Mouse (Mus musculus) kidney, postnatal 0 days (tissue): ENCODE measurements around the gene Efcab6. TPM values are rescaled to one million over a fixed set of nuclear protein-coding genes. Genes with fewer than 3 reads are reported as not detected.

Experiments
- ATAC-seq: fragments of 200-750 bp; cut with Nextera tagmentation; replicated peaks from 2 replicates; pipeline ENCODE4 v1.8.0; 2017; ENCODE audit warnings: low read depth, moderate number of reproducible peaks, moderate TSS enrichment, moderate library complexity; ENCODE audit not compliant: low FRiP score
- DNase-seq: peaks from one replicate; pipeline ENCODE4 v3.0.0-alpha.2; 2016; ENCODE audit warnings: low spot score
- H3K27ac ChIP-seq: fragments of 300-500 bp; sonication (generic); 2 replicates; pipeline ENCODE4 v1.5.1; 2014; ENCODE audit warnings: mild to moderate bottlenecking
- H3K27me3 ChIP-seq: fragments of 300-500 bp; sonication (generic); 2 replicates; pipeline ENCODE4 v1.6.1; 2014; ENCODE audit warnings: low read length, mixed read lengths; ENCODE audit not compliant: insufficient read depth
- H3K36me3 ChIP-seq: fragments of 300-500 bp; sonication (generic); 2 replicates; pipeline ENCODE4 v1.6.1; 2014; ENCODE audit warnings: low read length, mixed read lengths; ENCODE audit not compliant: insufficient read depth
- H3K4me1 ChIP-seq: fragments of 300-500 bp; sonication (generic); replicated peaks from 2 replicates; pipeline ENCODE4 v1.6.1; 2014; ENCODE audit warnings: antibody characterized with exemption, low read length, mixed read lengths; ENCODE audit not compliant: insufficient read depth
- H3K4me2 ChIP-seq: fragments of 300-500 bp; sonication (generic); 2 replicates; pipeline ENCODE4 v1.6.1; 2014; ENCODE audit warnings: mild to moderate bottlenecking, low read length, moderate library complexity, mixed read lengths
- H3K4me3 ChIP-seq: fragments of 300-500 bp; sonication (generic); replicated peaks from 2 replicates; pipeline ENCODE4 v1.5.1; 2014; ENCODE audit warnings: low read depth, low read length
- H3K9ac ChIP-seq: fragments of 300-500 bp; sonication (generic); 2 replicates; pipeline ENCODE4 v1.6.1; 2014; ENCODE audit warnings: low read depth, low read length
- H3K9me3 ChIP-seq: fragments of 300-500 bp; sonication (generic); replicated peaks from 2 replicates; pipeline ENCODE4 v1.6.1; 2016; ENCODE audit warnings: low read length, inconsistent platforms, mixed read lengths
- CTCF ChIP-seq: IDR thresholded peaks from 2 replicates; pipeline ENCODE4 v1.5.1; 2016; ENCODE audit warnings: antibody characterized with exemption, low read depth, mild to moderate bottlenecking, moderate library complexity
- WGBS: fragments of 180-500 bp; shearing (Covaris S2); extraction: QIAGEN DNeasy Blood & Tissue Kit; methylation state at CpG from one replicate; pipeline ENCODE4 v1.1.7; 2014; 5-methylcytosine and 5-hydroxymethylcytosine counted together
- polyA plus RNA-seq: library from polyadenylated mRNA; unstranded; fragments of >200 nt; fragmentation: Nextera tagmentation; extraction: Ambion mirVana; gene quantifications from 2 replicates; pipeline ENCODE4 v1.2.1, GENCODE M21; 2015

The Efcab6 gene
- polyA plus RNA-seq, 1 experiment from 2014 or later: 0.63 TPM

DNA sequence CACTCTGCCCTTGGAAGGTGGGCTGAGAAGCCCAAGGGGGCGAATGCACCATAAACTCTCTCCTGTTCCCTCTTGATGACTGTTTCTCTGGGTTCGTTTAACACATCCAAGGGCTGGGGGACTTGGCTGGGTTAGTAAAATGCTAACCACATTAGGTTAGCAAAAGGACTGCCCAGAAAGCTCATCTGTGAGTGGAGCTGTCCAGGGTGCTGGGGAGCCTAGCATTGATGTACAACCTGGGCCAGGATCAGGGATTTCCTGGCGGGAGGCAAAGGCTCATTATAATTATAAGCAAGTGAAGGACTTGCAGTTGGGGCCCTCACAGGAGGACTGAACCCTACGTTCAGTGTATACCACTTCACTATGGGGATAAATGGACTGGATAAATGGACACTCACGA, 185.3 kb downstream of the Efcab6 start:
- Histone ChIP-seq H3K4me1 (no peaks in the 10 kb centered on the region), H3K9ac (no peak overlapping the region), H3K27ac (no peak overlapping the region), H3K9me3 (no peaks in the 10 kb centered on the region), H3K4me3 (no peak overlapping the region), H3K27me3 (no peaks in the 10 kb centered on the region), H3K4me2 (no peak overlapping the region), H3K36me3 (no peaks in the 10 kb centered on the region)
- TF ChIP-seq CTCF: no peak
- ATAC-seq: no peak
- peak; percentile 87 for DNase-seq
- WGBS: 21% methylated on average over 5 of the region's 5 CpGs

GRCm38 (mm10) chr15:83877898-83878297, 187.3 kb downstream of the Efcab6 start:
- Histone ChIP-seq H3K27ac (no peak overlapping the region), H3K36me3 (no peaks in the 10 kb centered on the region), H3K9ac (no peak overlapping the region), H3K4me2 (no peak overlapping the region), H3K27me3 (no peaks in the 10 kb centered on the region), H3K4me1 (no peaks in the 10 kb centered on the region), H3K9me3 (no peaks in the 10 kb centered on the region), H3K4me3 (no peak overlapping the region)
- DNase-seq (no peak), ATAC-seq (no peak)
- TF ChIP-seq CTCF: no peak
- 86% methylated on average over 2 of the region's 2 CpGs for WGBS

GRCm38 (mm10) chr15:83877155-83877866, 187.9 kb downstream of the Efcab6 start:
- H3K36me3 ChIP-seq: no peaks in the 10 kb centered on the region
- H3K9me3 ChIP-seq: no peaks in the 10 kb centered on the region
- 45% methylated on average over 11 of the region's 11 CpGs for WGBS
- no peak for ATAC-seq
- no peak for DNase-seq
- TF ChIP-seq CTCF: no peak
- H3K27ac ChIP-seq: no peak overlapping the region
- H3K27me3 ChIP-seq: no peaks in the 10 kb centered on the region
- H3K4me2 ChIP-seq: no peak overlapping the region
- no peak overlapping the region for H3K9ac ChIP-seq
- no peak overlapping the region for H3K4me3 ChIP-seq
- no peaks in the 10 kb centered on the region for H3K4me1 ChIP-seq

DNA sequence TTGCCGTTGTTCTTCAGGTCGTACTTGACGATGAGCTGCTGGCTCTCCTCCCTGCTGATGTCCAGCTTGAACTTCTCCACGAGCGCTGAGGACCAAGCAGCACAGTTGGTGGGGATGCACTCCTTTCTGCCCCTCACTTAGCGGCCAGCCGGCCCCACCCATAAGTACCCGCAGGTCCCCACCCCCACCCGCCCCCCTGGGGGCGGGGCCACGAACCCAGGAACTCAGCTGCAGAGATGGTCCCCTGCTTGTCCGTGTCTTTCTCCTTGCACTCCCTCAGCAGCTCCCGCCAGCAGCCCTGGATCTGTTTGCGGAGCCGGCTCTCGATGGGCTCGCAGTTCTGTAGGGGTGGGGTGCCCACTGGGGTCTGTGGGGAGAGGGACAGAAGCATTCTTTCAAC, 194.2 kb downstream of the Efcab6 start:
- Histone ChIP-seq H3K27ac (no peak overlapping the region), H3K4me1 (no peaks in the 10 kb centered on the region), H3K9me3 (no peaks in the 10 kb centered on the region), H3K36me3 (no peaks in the 10 kb centered on the region), H3K4me2 (no peak overlapping the region), H3K9ac (no peak overlapping the region), H3K4me3 (no peak overlapping the region), H3K27me3 (no peaks in the 10 kb centered on the region)
- WGBS: 7% methylated on average over 17 of the region's 17 CpGs
- 0 out of 2 replicates have a peak, but pooled peaks have one; percentile 17 for ATAC-seq
- DNase-seq: peak; percentile 7
- no peak for TF ChIP-seq CTCF

GRCm38 (mm10) chr15:83865626-83866025, 199.6 kb downstream of the Efcab6 start:
- Histone ChIP-seq H3K4me2 (no peak overlapping the region), H3K4me3 (no peak overlapping the region), H3K27me3 (no peaks in the 10 kb centered on the region), H3K9ac (no peak overlapping the region), H3K4me1 (no peaks in the 10 kb centered on the region), H3K36me3 (no peaks in the 10 kb centered on the region), H3K27ac (no peak overlapping the region), H3K9me3 (no peaks in the 10 kb centered on the region)
- DNase-seq: no peak
- 91% methylated on average over 5 of the region's 5 CpGs for WGBS
- TF ChIP-seq CTCF: no peak
- ATAC-seq: no peak

- H3K9ac ChIP-seq: no peak overlapping the region
- no peaks in the 10 kb centered on the region for H3K9me3 ChIP-seq
- H3K4me2 ChIP-seq: no peak overlapping the region
- H3K4me3 ChIP-seq: no peak overlapping the region
- ATAC-seq: no peak
- H3K4me1 ChIP-seq: no peaks in the 10 kb centered on the region
- DNase-seq: peak; percentile 76
- H3K27me3 ChIP-seq: no peaks in the 10 kb centered on the region
- no peak overlapping the region for H3K27ac ChIP-seq
- 12% methylated on average over 8 of the region's 8 CpGs for WGBS
- H3K36me3 ChIP-seq: no peaks in the 10 kb centered on the region
- TF ChIP-seq CTCF: peak; percentile 88
These were observed 208.1 kb downstream of the Efcab6 start for GRCm38 (mm10) chr15:83857129-83857528.

- H3K4me1 ChIP-seq: no peaks in the 10 kb centered on the region
- H3K4me3 ChIP-seq: no peak overlapping the region
- no peak overlapping the region for H3K9ac ChIP-seq
- H3K9me3 ChIP-seq: no peaks in the 10 kb centered on the region
- WGBS: 69% methylated on average over 5 of the region's 5 CpGs
- no peak overlapping the region for H3K27ac ChIP-seq
- no peak for DNase-seq
- TF ChIP-seq CTCF: no peak
- ATAC-seq: no peak
- no peaks in the 10 kb centered on the region for H3K27me3 ChIP-seq
- no peak overlapping the region for H3K4me2 ChIP-seq
- no peaks in the 10 kb centered on the region for H3K36me3 ChIP-seq
These were observed 211.8 kb downstream of the Efcab6 start for GRCm38 (mm10) chr15:83853400-83853811.
